Mouse (Mus musculus) kidney, embryonic 14.5 days (tissue): ENCODE results near the gene Klhl32. TPM values are rescaled to one million over a fixed set of nuclear protein-coding genes. Genes with fewer than 3 reads are reported as not detected.
A peak's percentile ranks its signal among the peaks of the same experiment; 100 is the strongest.

ENCODE experiments used
- ATAC-seq: fragments of 200-750 bp; cut with Nextera tagmentation; 2 replicates; pipeline ENCODE4 v1.8.0; 2017; ENCODE audit warnings: moderate number of reproducible peaks, mild to moderate bottlenecking, moderate TSS enrichment, moderate library complexity; ENCODE audit not compliant: low FRiP score, low TSS enrichment
- H3K27ac ChIP-seq: fragments of 300-500 bp; sonication (generic); 2 replicates; pipeline ENCODE4 v1.5.1; 2014; ENCODE audit warnings: low read depth, mild to moderate bottlenecking, low read length, moderate library complexity, mixed read lengths
- H3K27me3 ChIP-seq: fragments of 300-500 bp; sonication (generic); 2 replicates; pipeline ENCODE4 v1.6.1; 2014; ENCODE audit warnings: mild to moderate bottlenecking, low read length; ENCODE audit not compliant: control insufficient read depth, insufficient read depth
- H3K36me3 ChIP-seq: fragments of 300-500 bp; sonication (generic); 2 replicates; pipeline ENCODE4 v1.6.1; 2014; ENCODE audit warnings: low read length, mixed read lengths; ENCODE audit not compliant: control insufficient read depth, insufficient read depth
- H3K4me1 ChIP-seq: fragments of 300-500 bp; sonication (generic); 2 replicates; pipeline ENCODE4 v1.6.1; 2014; ENCODE audit warnings: low read length, mixed read lengths; ENCODE audit not compliant: control insufficient read depth, insufficient read depth
- H3K4me2 ChIP-seq: fragments of 300-500 bp; sonication (generic); replicated peaks from 2 replicates; pipeline ENCODE4 v1.6.1; 2014; ENCODE audit warnings: low read depth, mild to moderate bottlenecking, low read length
- H3K4me3 ChIP-seq: fragments of 300-500 bp; sonication (generic); 2 replicates; pipeline ENCODE4 v1.5.1; 2014; ENCODE audit warnings: mild to moderate bottlenecking, low read length
- H3K9ac ChIP-seq: fragments of 300-500 bp; sonication (generic); 2 replicates; pipeline ENCODE4 v1.6.1; 2014; ENCODE audit warnings: low read depth, mild to moderate bottlenecking, low read length, moderate library complexity
- H3K9me3 ChIP-seq: fragments of 300-500 bp; sonication (generic); 2 replicates; pipeline ENCODE4 v1.6.1; 2016; ENCODE audit warnings: low read length; ENCODE audit not compliant: control insufficient read depth
- WGBS: fragments of 180-500 bp; shearing (Covaris S2); extraction: QIAGEN DNeasy Blood & Tissue Kit; methylation state at CpG from one replicate; pipeline ENCODE4 v1.1.7; 2014; 5-methylcytosine and 5-hydroxymethylcytosine counted together
- polyA plus RNA-seq: library from polyadenylated mRNA; unstranded; fragments of >200 nt; fragmentation: Nextera tagmentation; extraction: Ambion mirVana; gene quantifications from 2 replicates; pipeline ENCODE4 v1.2.1, GENCODE M21; 2014

Klhl32 gene
- polyA plus RNA-seq, 1 experiment from 2014 or later, result 2.5 TPM

- no peak for ATAC-seq
- H3K4me1 ChIP-seq, result no peaks in the 10 kb centered on the region
- no peaks in the 10 kb centered on the region for H3K27me3 ChIP-seq
- H3K36me3 ChIP-seq, result no peaks in the 10 kb centered on the region
- 49% methylated on average over 7 of the region's 7 CpGs for WGBS
- no peak overlapping the region for H3K27ac ChIP-seq
- no peak overlapping the region for H3K9ac ChIP-seq
- no peak overlapping the region for H3K4me3 ChIP-seq
- H3K9me3 ChIP-seq, result no peaks in the 10 kb centered on the region
- H3K4me2 ChIP-seq, result no peak overlapping the region
Observed at GRCm38 (mm10) chr4:24785757-24786532, 65.0 kb downstream of the Klhl32 start.

- H3K27me3 ChIP-seq, result no peaks in the 10 kb centered on the region
- no peak overlapping the region for H3K4me2 ChIP-seq
- H3K4me1 ChIP-seq, result no peaks in the 10 kb centered on the region
- H3K36me3 ChIP-seq, result no peaks in the 10 kb centered on the region
- H3K9me3 ChIP-seq, result no peaks in the 10 kb centered on the region
- no peak overlapping the region for H3K4me3 ChIP-seq
- WGBS, result 81% methylated on average over 2 of the region's 2 CpGs
- H3K9ac ChIP-seq, result no peak overlapping the region
- no peak overlapping the region for H3K27ac ChIP-seq
- no peak for ATAC-seq
Observed at GRCm38 (mm10) chr4:24765919-24766318, 85.0 kb downstream of the Klhl32 start.

GRCm38 (mm10) chr4:24765469-24765868 is 85.5 kb downstream of the Klhl32 start:
- Histone ChIP-seq H3K4me1 (no peaks in the 10 kb centered on the region), H3K36me3 (no peaks in the 10 kb centered on the region), H3K27ac (no peak overlapping the region), H3K9me3 (no peaks in the 10 kb centered on the region), H3K27me3 (no peaks in the 10 kb centered on the region), H3K4me2 (no peak overlapping the region), H3K9ac (no peak overlapping the region), H3K4me3 (no peak overlapping the region)
- no peak for ATAC-seq
- 81% methylated on average over 3 of the region's 3 CpGs for WGBS

- Histone ChIP-seq H3K9ac (no peak overlapping the region), H3K9me3 (no peaks in the 10 kb centered on the region), H3K4me2 (no peak overlapping the region), H3K27me3 (no peaks in the 10 kb centered on the region), H3K4me3 (no peak overlapping the region), H3K27ac (no peak overlapping the region), H3K36me3 (no peaks in the 10 kb centered on the region), H3K4me1 (no peaks in the 10 kb centered on the region)
- no peak for ATAC-seq
- WGBS, result 83% methylated on average over 2 of the region's 2 CpGs
Observed at GRCm38 (mm10) chr4:24764558-24764957, 86.4 kb downstream of the Klhl32 start.

GRCm38 (mm10) chr4:24763451-24763850 is 87.5 kb downstream of the Klhl32 start:
- 89% methylated on average over 4 of the region's 4 CpGs for WGBS
- H3K27me3 ChIP-seq, result no peaks in the 10 kb centered on the region

GRCm38 (mm10) chr4:24758954-24759353 is 92.0 kb downstream of the Klhl32 start:
- ATAC-seq, result no peak
- Histone ChIP-seq H3K9ac (no peak overlapping the region), H3K27ac (no peak overlapping the region), H3K4me3 (no peak overlapping the region), H3K4me1 (no peaks in the 10 kb centered on the region), H3K4me2 (no peak overlapping the region), H3K27me3 (no peaks in the 10 kb centered on the region), H3K36me3 (no peaks in the 10 kb centered on the region), H3K9me3 (no peaks in the 10 kb centered on the region)
- 88% methylated on average over 1 of the region's 1 CpGs for WGBS

More at GRCm38 (mm10) chr4:24763451-24763850, 87.5 kb downstream of the Klhl32 start:
- H3K27ac ChIP-seq, result no peak overlapping the region
- no peak for ATAC-seq
- H3K36me3 ChIP-seq, result no peaks in the 10 kb centered on the region
- H3K4me3 ChIP-seq, result no peak overlapping the region
- no peak overlapping the region for H3K4me2 ChIP-seq
- H3K4me1 ChIP-seq, result no peaks in the 10 kb centered on the region
- H3K9ac ChIP-seq, result no peak overlapping the region
- no peaks in the 10 kb centered on the region for H3K9me3 ChIP-seq

- no peaks in the 10 kb centered on the region for H3K27me3 ChIP-seq
- ATAC-seq, result no peak
- no peak overlapping the region for H3K4me2 ChIP-seq
- no peaks in the 10 kb centered on the region for H3K9me3 ChIP-seq
- 86% methylated on average over 8 of the region's 8 CpGs for WGBS
- H3K36me3 ChIP-seq, result no peaks in the 10 kb centered on the region
- no peak overlapping the region for H3K9ac ChIP-seq
- no peak overlapping the region for H3K4me3 ChIP-seq
- no peak overlapping the region for H3K27ac ChIP-seq
- no peaks in the 10 kb centered on the region for H3K4me1 ChIP-seq
Observed at GRCm38 (mm10) chr4:24752517-24753208, 98.3 kb downstream of the Klhl32 start.

- Histone ChIP-seq H3K4me2 (no peak overlapping the region), H3K36me3 (no peaks in the 10 kb centered on the region), H3K27me3 (no peaks in the 10 kb centered on the region), H3K9me3 (no peaks in the 10 kb centered on the region; the same call in 1 of the 2 replicates), H3K4me1 (no peaks in the 10 kb centered on the region), H3K27ac (no peak overlapping the region), H3K4me3 (no peak overlapping the region), H3K9ac (no peak overlapping the region)
- no peak for ATAC-seq
- 85% methylated on average over 6 of the region's 6 CpGs for WGBS
Observed at GRCm38 (mm10) chr4:24737080-24737479, 113.8 kb downstream of the Klhl32 start.

- H3K4me3 ChIP-seq, result no peak overlapping the region
- H3K36me3 ChIP-seq, result no peaks in the 10 kb centered on the region
- peak; percentile 81; the same call in 1 of the 2 replicates for ATAC-seq
- H3K9me3 ChIP-seq, result no peaks in the 10 kb centered on the region
- no peaks in the 10 kb centered on the region for H3K4me1 ChIP-seq
- 38% methylated on average over 3 of the region's 3 CpGs for WGBS
- H3K27me3 ChIP-seq, result no peaks in the 10 kb centered on the region
- H3K4me2 ChIP-seq, result no peak overlapping the region
- H3K9ac ChIP-seq, result no peak overlapping the region
- H3K27ac ChIP-seq, result no peak overlapping the region
Observed at GRCm38 (mm10) chr4:24720834-24721233, 130.1 kb downstream of the Klhl32 start.
